Mouse (Mus musculus) left cerebral cortex, adult 2 months (tissue): ENCODE results near the gene L3mbtl3. TPM values are rescaled to one million over a fixed set of nuclear protein-coding genes. Genes with fewer than 3 reads are reported as not detected.

Experiments used
- DNase-seq, 2 experiments: peaks; one replicate each; pipeline ENCODE4 v3.0.0; 2021 to 2022; ENCODE audit warnings: low spot score in 2 of 2, mixed read lengths in 1 of 2; ENCODE audit errors: extremely low spot score in 1 of 2
- H3K27ac ChIP-seq: fragments of 200-600 bp; 2 replicates; pipeline ENCODE4 v1.8.1; 2022
- H3K4me3 ChIP-seq: fragments of 200-600 bp; 2 replicates; pipeline ENCODE4 v1.8.1; 2022
- CTCF ChIP-seq: fragments of 200-600 bp; IDR thresholded peaks from 2 replicates; pipeline ENCODE4 v1.8.1; 2022; ENCODE audit warnings: antibody characterized with exemption, mild to moderate bottlenecking, moderate library complexity
- intact Hi-C: fragments of 180-260 bp; cut with DNase I; formaldehyde crosslinking; loops from one replicate; pipeline ENCODE4 v1.15.1; 2025
- total RNA-seq, 2 experiments: library from RNA; stranded (reverse); gene quantifications; 2 replicates each; pipeline ENCODE4 v1.2.3; 2021

L3mbtl3 gene
- total RNA-seq, 2 experiments from 2014 or later: 24.5 to 29.9 TPM

DNA sequence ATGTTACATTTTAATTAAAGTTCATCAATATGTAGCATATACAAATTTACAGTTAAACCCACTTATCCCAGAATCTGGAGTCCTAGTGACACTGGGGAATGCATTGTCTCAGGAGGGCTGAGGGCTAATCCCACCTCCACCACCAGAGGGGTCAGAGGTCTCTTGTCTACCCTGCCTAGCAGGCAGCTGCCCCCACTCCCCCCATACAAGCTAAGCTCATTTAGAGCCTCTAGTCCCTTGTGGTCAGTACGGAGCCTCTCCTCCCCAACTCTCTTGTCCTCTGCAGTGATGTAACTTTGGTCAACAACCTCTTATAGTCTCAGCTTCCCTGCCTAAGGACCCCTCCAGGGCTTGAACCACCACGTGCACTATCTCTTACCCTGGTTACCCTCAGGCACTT, 43.0 kb downstream of the L3mbtl3 start:
- TF ChIP-seq CTCF: no peak
- H3K27ac ChIP-seq: no peak overlapping the region
- intact Hi-C loops: no loop called here
- no peak overlapping the region for H3K4me3 ChIP-seq
- no peak for DNase-seq

DNA sequence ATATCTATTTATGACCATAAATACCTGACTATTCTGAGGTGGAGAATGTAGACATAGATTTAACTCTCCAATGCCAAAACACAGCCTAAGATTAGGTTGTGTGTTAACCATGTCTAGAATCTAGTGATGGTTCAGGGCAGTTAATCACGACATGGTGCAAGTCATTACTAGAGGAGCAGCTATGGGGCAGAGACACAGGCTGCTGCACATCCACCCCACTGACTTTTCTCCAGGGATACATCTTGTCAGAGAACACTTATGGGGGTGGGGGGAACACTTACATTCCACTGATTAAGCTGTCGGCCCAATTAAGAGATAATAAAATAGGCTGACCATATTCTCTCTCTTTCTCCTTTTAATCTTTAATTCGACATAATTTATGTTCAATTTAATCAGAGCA, 46.9 kb downstream of the L3mbtl3 start:
- no peak for DNase-seq
- no peak for TF ChIP-seq CTCF
- Histone ChIP-seq H3K27ac (no peak overlapping the region), H3K4me3 (no peak overlapping the region)
- intact Hi-C loops: no loop called here

DNA sequence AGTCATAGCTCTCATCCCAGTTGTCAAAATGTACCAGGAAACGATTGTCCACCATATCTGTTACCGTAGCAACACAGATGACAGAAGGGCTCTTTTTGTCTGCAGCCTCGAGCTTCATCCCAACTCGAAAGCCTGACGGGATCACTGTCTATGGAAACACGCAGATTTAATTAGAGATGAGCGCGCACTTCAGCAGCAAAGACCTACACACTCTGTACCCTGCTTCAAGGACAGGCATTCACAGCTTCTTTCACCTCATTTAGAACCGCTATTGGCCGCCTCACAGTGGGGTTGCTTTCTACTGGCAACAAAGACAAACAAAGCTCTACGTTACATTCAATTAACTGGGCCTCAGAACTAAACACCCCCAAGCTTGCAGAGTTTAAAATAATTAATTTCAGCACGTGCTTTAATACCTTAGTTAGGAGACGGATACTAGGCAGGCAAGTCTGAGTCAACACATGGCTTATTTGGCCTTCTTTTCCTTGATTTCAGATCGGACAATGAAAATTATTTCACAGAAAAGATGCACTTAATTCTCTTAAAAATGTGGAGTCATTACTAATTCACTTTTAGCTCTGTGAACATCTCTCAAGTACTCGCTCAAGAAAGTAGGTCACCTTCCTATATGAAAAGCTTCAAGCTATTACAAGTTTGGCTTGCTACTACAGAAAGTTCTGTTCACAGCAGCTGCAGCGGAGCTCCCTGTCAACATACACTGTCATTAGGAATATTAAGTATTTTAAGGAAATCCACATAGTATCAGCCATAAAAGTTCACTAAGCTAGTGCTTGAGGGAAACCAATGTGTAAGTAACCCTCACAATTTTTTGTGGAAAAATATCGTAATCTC, 47.9 kb downstream of the L3mbtl3 start:
- no peak for TF ChIP-seq CTCF
- no peak for DNase-seq
- intact Hi-C loops: no loop called here
- no peak overlapping the region for H3K27ac ChIP-seq
- H3K4me3 ChIP-seq: no peak overlapping the region

DNA sequence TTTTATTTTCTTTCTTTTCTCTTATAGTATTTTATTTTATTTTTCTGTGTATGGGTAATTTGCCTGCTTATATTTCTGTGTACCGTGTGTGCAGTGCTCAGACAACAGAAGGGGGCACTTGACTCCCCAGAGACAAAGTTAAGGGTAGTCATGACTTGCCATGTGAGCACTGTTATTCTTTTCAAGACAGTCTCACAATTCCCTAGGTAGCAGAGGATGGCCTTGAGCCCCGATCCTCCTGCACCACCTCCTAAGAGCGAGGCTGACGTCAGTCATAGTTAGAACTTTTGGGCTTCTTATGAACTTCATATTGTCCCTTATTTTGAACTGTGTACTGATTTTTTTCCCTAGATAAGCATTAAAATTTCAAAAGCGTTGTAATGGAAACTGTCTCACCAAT, 48.5 kb downstream of the L3mbtl3 start:
- Histone ChIP-seq H3K27ac (no peak overlapping the region), H3K4me3 (no peak overlapping the region)
- intact Hi-C loops: no loop called here
- no peak for DNase-seq
- TF ChIP-seq CTCF: no peak

DNA sequence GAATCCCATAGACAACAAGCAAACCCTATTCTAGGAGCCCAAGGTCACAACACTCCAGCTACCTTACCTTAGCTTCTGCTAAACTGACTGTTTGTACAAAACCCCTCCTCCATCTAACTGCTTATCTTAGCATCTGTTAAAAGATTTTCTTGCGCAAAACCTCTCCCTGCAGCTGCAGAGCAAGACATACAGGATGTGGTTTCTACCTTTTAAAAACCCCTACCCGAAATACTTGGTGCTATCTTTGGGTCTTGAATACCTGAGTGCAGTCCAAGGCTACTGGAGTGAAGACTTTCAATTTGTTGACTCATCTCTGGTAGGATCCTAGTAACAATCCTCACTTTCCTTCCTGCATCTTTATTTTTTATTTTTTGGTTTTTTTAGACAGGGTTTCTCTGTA, 50.5 kb downstream of the L3mbtl3 start:
- intact Hi-C loops: no loop called here
- TF ChIP-seq CTCF: no peak
- Histone ChIP-seq H3K27ac (no peak overlapping the region), H3K4me3 (no peak overlapping the region)
- no peak for DNase-seq

DNA sequence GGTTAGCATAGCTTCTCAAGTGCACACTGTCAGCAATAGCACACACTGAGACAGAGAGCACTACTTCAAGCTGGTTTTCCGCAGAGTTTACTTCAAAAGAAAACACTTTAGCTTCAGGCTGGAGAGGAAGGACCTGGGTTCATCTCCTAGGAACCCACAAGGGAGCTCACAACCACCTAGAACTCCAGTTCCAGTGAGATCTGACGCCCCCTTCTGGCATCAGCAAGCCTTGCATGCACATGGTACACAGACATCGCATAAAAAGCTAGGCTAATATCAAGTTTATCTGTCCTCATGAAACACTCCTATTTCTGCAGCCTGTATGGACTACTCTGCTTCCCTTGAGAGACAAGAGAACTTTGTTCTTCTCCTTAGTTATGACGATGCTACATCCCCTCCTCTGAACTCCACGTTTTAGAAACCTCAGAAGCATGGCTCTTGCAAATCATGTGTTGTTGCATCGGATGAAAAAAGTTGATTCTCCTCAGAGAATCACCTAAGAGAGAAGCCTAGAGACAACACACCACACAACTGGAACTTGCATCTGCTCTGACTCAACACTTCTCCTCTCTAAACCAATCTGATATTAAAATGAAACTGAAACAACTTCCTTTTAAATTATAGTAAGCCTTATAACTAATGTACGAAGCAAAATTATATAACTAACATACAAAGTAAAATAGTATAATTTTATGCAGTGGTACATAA, 53.3 kb downstream of the L3mbtl3 start:
- no peak overlapping the region for H3K27ac ChIP-seq
- DNase-seq: no peak
- no peak overlapping the region for H3K4me3 ChIP-seq
- TF ChIP-seq CTCF: no peak; the same call in 1 of the 2 replicates
- intact Hi-C loops: no loop called here

DNA sequence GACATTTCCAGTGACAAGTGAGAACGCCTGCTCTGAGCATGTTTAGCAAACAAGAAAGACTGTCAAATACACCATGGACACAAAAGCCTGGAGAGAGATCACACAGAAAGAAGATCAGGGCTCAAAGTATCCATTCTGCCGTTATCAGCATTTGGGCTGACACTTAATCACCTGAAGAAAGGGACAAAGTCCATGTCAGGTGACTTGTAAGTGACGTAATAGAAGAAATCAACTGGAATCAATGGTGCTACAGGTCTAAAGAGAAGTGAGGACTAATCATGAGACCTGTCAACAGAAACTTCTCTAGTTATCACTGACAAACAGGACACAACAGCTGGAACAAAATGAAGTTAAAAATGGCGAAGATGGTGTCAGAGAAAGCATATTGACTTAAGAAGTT, 55.1 kb downstream of the L3mbtl3 start:
- Histone ChIP-seq H3K27ac (no peak overlapping the region), H3K4me3 (no peak overlapping the region)
- TF ChIP-seq CTCF: no peak
- DNase-seq: no peak
- intact Hi-C loops: no loop called here

DNA sequence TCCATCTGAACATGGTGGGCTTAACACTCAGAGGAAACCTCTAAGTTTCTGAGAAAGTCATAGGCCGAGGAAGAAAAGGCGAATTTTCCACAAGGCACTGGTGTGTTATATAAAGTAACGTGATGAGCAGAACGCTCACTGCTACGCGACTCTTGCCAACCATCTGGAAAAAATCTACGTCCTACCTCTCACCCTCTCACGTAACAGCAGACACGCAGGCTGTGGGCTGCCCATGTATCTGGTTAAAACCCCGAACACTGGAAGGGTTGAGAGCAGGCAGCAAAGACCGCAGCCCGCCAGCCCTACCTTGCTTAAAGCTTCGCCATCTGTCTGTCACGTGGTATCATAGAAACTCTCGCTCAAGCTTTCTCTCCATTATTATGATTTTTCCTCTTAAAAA, 61.4 kb downstream of the L3mbtl3 start:
- intact Hi-C loops: no loop called here
- DNase-seq: peak in 1 of 2 experiments; percentile 33
- Histone ChIP-seq H3K4me3 (no peak overlapping the region), H3K27ac (peak overlapping the region; percentile 56)
- TF ChIP-seq CTCF: no peak

DNA sequence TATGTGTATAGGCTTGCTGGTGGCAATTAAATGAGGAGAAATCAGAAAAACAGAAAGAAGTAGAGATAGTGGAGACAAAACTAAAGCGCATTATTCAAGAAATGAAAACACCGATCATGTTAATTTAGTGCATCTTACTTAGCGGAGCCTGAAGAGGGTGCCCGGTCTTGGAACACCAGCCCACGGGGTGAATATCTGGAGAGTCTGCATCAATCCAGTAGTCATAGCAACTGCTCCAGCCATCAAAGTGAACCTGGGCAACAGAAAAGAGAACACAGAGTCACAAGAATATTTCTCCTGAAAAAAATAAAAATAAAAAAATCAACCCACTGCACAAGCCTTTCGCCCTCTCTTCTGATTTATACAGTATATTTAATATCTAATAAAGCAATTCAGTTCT, 72.3 kb downstream of the L3mbtl3 start:
- intact Hi-C loops: no loop called here
- Histone ChIP-seq H3K4me3 (no peak overlapping the region), H3K27ac (no peak overlapping the region)
- DNase-seq: no peak
- no peak for TF ChIP-seq CTCF

DNA sequence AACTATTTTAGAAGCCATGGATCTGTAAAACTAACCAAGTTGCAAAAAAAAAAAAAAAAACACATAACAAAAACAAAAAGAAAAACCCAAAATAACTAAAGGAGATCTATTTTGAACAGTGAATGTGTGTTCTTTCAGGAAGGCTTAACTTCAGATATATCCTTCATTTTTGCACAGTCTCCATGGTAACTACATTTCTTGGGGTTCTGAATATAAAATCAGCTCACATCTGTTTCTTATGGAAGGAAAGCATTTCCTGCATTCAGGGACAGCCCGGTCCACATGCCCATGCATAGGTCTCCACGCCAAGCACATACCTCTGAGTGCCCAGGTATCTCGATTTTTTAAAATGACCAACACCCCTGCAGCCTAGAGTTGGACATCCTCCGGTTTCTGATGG, 73.4 kb downstream of the L3mbtl3 start:
- Histone ChIP-seq H3K27ac (peak overlapping the region; percentile 38; the same call in 1 of the 2 replicates), H3K4me3 (no peak overlapping the region)
- TF ChIP-seq CTCF: no peak
- intact Hi-C loops: no loop called here
- DNase-seq: peak in 1 of 2 experiments; percentile 23

DNA sequence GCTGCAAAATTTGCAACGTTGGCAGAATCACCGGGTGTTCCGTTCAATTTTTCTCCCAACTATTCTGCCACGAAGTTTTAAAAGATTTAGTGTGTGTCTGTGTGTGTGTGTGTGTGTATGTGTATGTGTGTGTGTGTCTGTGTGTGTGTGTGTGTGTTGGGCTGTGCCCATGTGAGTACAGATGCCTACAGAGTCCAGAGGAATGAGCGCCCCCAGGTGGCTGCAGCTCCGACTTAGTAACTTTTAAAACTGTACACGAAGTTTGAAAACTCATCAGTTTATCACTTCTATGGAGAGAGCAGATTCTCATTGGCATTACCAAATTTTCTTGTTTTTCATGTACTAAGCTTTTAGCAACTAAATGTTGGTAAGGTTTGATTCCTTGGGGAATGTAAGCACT, 78.1 kb downstream of the L3mbtl3 start:
- TF ChIP-seq CTCF: peak; percentile 6; the same call in 1 of the 2 replicates
- Histone ChIP-seq H3K27ac (no peak overlapping the region), H3K4me3 (no peak overlapping the region)
- DNase-seq: no peak
- intact Hi-C loops: no loop called here

DNA sequence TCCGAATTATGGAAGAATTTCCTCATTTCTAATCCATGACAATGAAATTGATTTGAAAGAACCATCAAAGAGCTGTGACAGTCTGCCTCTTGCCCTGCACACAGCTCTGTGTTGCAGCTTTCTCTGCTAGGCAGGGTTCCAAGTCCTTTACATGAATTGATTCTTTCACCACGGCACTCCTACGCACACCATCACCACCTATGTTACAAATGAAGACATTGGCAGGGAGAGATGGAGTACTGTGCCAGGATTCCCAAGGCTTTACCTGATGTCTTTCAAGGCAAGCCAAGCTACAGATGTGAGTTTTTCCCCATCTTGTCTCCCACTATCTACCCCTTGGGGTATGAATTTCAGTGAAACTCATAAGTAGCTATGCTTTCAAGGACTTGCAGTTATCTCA, 78.6 kb downstream of the L3mbtl3 start:
- H3K27ac ChIP-seq: no peak overlapping the region
- TF ChIP-seq CTCF: no peak
- H3K4me3 ChIP-seq: no peak overlapping the region
- intact Hi-C loops: no loop called here
- peak; percentile 24 to 33 for DNase-seq
